8 mouse cellular contexts compared by ENCODE assay signal in the genomic region with DNA sequence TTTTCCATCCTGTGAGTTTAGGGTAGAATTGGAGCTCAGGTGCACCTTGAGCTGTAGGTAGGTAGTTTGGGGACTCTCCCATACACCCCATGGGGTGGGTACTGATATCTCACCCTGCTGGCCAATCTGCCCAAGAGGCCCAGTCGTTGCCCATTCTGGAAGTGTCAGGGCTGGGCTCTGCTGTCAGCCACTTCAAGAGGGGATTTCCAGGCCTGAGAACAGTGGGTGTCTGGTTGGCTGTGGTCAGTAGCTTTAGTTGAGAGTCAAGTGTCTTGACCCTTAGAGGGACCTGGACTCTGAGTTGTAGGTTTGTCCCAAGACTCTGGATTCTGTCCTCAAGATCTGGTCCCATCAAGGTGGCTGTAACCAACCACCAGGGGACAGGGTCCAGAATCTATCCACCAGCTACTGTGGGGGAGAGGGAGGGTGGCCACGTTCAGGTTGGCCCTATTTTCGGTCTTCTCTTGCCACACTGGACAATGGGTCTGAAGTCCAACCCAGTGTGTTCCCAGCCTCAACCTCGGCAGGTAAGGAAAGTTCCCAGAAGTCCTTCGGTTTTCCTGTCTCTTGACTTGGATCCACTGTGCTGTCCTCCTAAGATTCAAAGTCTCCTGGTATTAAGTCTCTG.
DNase-seq lines count a peak whose midpoint lies in the region; ATAC-seq lines count a peak whose summit lies in the region.

No protein-coding gene starts in this region.

- peaks cover 76% of the 10 kb centered on the region for H3K4me1 ChIP-seq in heart, embryonic 13.5 days
- H3K4me1 ChIP-seq in embryonic facial prominence, embryonic 10.5 days = peaks cover 97% of the 10 kb centered on the region
- H3K4me1 ChIP-seq in intestine, embryonic 15.5 days (replicated peaks) = peaks cover 84% of the 10 kb centered on the region
- H3K4me1 ChIP-seq in midbrain, embryonic 15.5 days = peaks cover 79% of the 10 kb centered on the region

- DNase-seq in heart, postnatal 4 days = no peak
- DNase-seq in embryonic facial prominence, embryonic 10.5 days (ENCODE audit: low spot score) = no peak
- DNase-seq in adrenal gland, postnatal 10 days = no peak
- no peak for DNase-seq in gastrocnemius, adult 18-20 months (ENCODE audit: low spot score)
- no peak for DNase-seq in urinary bladder, postnatal 4 days (ENCODE audit: low spot score in 2 of 2)

- WGBS in heart, embryonic 13.5 days = 57% methylated on average over 5 of the region's 5 CpGs
- 70% methylated on average over 5 of the region's 5 CpGs for WGBS in embryonic facial prominence, embryonic 10.5 days
- WGBS in intestine, embryonic 15.5 days = 53% methylated on average over 5 of the region's 5 CpGs
- WGBS in midbrain, embryonic 15.5 days = 64% methylated on average over 5 of the region's 5 CpGs

- H3K27ac ChIP-seq in heart, embryonic 13.5 days (replicated peaks) = peak overlapping the region; percentile 97
- no peak overlapping the region for H3K27ac ChIP-seq in embryonic facial prominence, embryonic 10.5 days (replicated peaks)
- H3K27ac ChIP-seq in intestine, embryonic 15.5 days = no peak overlapping the region; the same call in none of the 2 replicates
- H3K27ac ChIP-seq in midbrain, embryonic 15.5 days = no peak overlapping the region

- peak overlapping the region; percentile 95 for H3K9ac ChIP-seq in heart, embryonic 13.5 days
- H3K9ac ChIP-seq in intestine, embryonic 15.5 days = no peak overlapping the region
- H3K9ac ChIP-seq in midbrain, embryonic 15.5 days = peak overlapping the region; percentile 75

- no peaks in the 10 kb centered on the region for H3K27me3 ChIP-seq in heart, embryonic 13.5 days (replicated peaks)
- H3K27me3 ChIP-seq in embryonic facial prominence, embryonic 10.5 days (replicated peaks; ENCODE audit: low read depth, poor library complexity, severe bottlenecking) = peaks cover 38% of the 10 kb centered on the region
- H3K27me3 ChIP-seq in intestine, embryonic 15.5 days (replicated peaks) = no peaks in the 10 kb centered on the region; the same call in 1 of the 2 replicates
- no peaks in the 10 kb centered on the region for H3K27me3 ChIP-seq in midbrain, embryonic 15.5 days (replicated peaks)

- peak overlapping the region; percentile 81 for H3K4me3 ChIP-seq in heart, embryonic 13.5 days
- H3K4me3 ChIP-seq in embryonic facial prominence, embryonic 10.5 days = peak overlapping the region; percentile 87
- H3K4me3 ChIP-seq in intestine, embryonic 15.5 days (replicated peaks) = peak overlapping the region; percentile 78
- peak overlapping the region; percentile 61 for H3K4me3 ChIP-seq in midbrain, embryonic 15.5 days

- peak overlapping the region; percentile 92 for H3K4me2 ChIP-seq in heart, embryonic 13.5 days
- peak overlapping the region; percentile 98 for H3K4me2 ChIP-seq in intestine, embryonic 15.5 days (replicated peaks)
- peak overlapping the region; percentile 91 for H3K4me2 ChIP-seq in midbrain, embryonic 15.5 days

- H3K36me3 ChIP-seq in heart, embryonic 13.5 days = no peaks in the 10 kb centered on the region
- 0 out of 2 replicates have a peak, but pooled peaks cover 2% of the 10 kb centered on the region for H3K36me3 ChIP-seq in embryonic facial prominence, embryonic 10.5 days (replicated peaks)
- no peaks in the 10 kb centered on the region for H3K36me3 ChIP-seq in intestine, embryonic 15.5 days
- H3K36me3 ChIP-seq in midbrain, embryonic 15.5 days (replicated peaks) = no peaks in the 10 kb centered on the region

- H3K9me3 ChIP-seq in heart, embryonic 13.5 days = no peaks in the 10 kb centered on the region
- no peaks in the 10 kb centered on the region for H3K9me3 ChIP-seq in embryonic facial prominence, embryonic 10.5 days
- no peaks in the 10 kb centered on the region for H3K9me3 ChIP-seq in intestine, embryonic 15.5 days
- H3K9me3 ChIP-seq in midbrain, embryonic 15.5 days = no peaks in the 10 kb centered on the region

- ATAC-seq in heart, embryonic 13.5 days (ENCODE audit: extremely low read depth, insufficient number of reproducible peaks, low FRiP score, low TSS enrichment) = no peak
- ATAC-seq in intestine, embryonic 15.5 days = no peak; the same call in 1 of the 2 replicates
- ATAC-seq in midbrain, embryonic 15.5 days (replicated peaks) = no peak
